Mouse (Mus musculus) thymus, adult 2 months (tissue): ENCODE data around the gene Ccdc34.

Experiments
- CTCF ChIP-seq: fragments of 200-500 bp; IDR thresholded peaks from 2 replicates; pipeline ENCODE4 v1.5.1; 2012; ENCODE audit warnings: mild to moderate bottlenecking, control low read depth, low read length, moderate library complexity, borderline replicate concordance; ENCODE audit not compliant: control insufficient read depth, poor library complexity, insufficient read depth; ENCODE audit errors: extremely low read depth
- POLR2A ChIP-seq: fragments of 200-500 bp; IDR thresholded peaks from 2 replicates; pipeline ENCODE4 v1.6.1; 2012; ENCODE audit warnings: mild to moderate bottlenecking, low read length, control low read depth, moderate library complexity; ENCODE audit not compliant: control insufficient read depth, poor library complexity, insufficient read depth; ENCODE audit errors: extremely low read depth

DNA sequence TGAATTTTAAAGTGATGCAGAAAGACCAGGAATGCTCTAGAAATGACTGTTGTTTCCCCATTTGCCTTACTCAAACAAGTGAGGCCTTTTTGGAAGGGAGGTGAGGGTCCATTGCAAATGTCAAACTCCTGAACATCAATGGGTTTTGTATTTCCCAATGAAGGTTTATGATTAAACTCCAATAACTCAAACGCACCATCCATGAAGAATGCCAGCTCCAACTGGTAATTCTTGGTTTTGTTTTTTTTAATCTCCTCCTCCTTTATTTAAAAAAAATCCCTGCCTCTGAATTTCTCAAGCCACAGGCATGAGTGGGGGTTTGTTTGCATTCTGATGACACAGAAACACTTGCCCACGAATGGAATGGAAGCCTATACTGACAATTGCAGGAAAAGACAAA is 178.9 kb downstream of the Ccdc34 start:
- TF ChIP-seq CTCF (no peak), POLR2A (no peak)
